Mouse (Mus musculus) right cerebral cortex, postnatal 10 days (tissue): ENCODE data around the gene C8a.
A peak's percentile ranks its signal among the peaks of the same experiment; 100 is the strongest.

Experiments
- DNase-seq, 2 experiments: peaks; one replicate each; pipeline ENCODE4 v3.0.0; 2021; ENCODE audit warnings: low spot score in 2 of 2

Gene C8a

DNA sequence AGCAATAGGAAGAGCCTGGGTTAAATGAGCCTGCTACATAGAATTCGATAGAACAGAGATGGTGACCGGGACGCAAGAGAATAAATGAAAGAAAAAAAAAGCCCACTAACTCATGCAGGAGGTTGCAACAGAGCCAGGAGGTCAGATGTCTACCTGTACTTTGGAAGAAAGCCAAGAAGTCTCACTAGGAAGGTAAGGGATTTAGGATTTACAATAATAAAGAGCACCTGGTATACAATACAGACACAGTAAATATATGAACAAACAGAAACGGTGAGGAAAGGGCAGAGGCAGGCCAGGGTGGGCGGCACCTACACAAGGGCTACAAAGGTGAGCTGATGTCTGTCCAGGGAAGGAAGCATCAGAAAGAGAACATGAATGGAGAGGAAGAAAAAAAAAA lies 34.0 kb downstream of the C8a start:
- no peak for DNase-seq

- DNase-seq = no peak
These were observed 37.9 kb downstream of the C8a start for GRCm38 (mm10) chr4:104838342-104838741.

GRCm38 (mm10) chr4:104835096-104835495 lies 41.1 kb downstream of the C8a start:
- DNase-seq = peak in 1 of 2 experiments; percentile 38

GRCm38 (mm10) chr4:104828939-104829338 lies 47.3 kb downstream of the C8a start:
- peak; percentile 62 to 65 for DNase-seq

DNA sequence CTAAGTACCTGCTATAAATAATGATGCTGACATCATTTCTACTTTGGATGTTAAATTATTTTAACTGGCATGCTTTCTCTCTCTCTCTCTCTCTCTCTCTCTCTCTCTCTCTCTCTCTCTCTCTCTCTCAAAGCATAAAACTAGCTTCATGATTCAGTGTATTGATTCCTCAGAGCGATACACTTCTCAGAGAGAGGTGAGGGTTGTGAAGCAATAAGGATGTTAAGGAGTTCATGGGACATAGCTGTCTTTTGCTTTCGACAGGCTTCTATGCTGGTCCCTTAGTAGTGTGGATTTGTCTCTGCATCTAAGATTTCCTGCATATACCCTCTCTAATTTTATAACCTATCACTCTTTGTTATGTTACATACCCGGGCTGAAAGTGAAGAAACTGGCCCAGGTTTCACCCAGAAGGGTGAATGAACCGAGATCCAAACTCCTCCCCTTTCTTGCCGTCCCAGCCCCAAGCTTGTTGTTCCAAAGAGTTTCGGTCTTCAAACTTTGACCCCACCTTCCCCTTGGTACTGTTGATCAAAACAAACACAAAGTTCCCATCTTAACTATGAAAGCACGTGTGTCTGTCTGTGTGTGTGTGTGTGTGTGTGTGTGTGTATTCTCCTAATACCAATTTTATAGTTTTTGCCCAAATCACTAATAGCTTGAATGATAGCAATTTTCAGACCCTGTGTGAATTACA lies 51.7 kb downstream of the C8a start:
- DNase-seq = no peak

GRCm38 (mm10) chr4:104823597-104824101 lies 52.5 kb downstream of the C8a start:
- DNase-seq = no peak

DNA sequence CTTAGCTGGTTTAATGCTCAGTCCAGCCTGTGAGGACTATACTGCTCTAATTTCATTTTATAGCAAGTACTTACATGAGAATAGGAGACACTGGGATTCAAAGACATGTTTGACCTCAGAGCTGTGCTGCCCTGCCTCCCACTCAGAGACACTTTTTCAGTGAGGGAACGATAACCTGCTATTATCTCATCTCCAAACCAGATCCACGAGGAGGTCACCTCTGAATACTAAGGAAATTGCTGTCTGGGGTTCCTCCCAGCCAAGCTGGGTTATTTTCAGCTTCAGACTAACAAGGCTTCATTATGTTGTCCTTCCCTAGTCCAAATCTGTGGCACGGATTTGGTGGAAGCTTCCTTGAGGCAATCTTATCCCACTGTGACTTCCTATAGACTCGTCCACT lies 56.3 kb downstream of the C8a start:
- no peak for DNase-seq

GRCm38 (mm10) chr4:104818986-104819385 lies 57.2 kb downstream of the C8a start:
- DNase-seq = no peak

GRCm38 (mm10) chr4:104817509-104817908 lies 58.7 kb downstream of the C8a start:
- DNase-seq = no peak

GRCm38 (mm10) chr4:104816519-104817232 lies 59.5 kb downstream of the C8a start:
- DNase-seq = no peak

DNA sequence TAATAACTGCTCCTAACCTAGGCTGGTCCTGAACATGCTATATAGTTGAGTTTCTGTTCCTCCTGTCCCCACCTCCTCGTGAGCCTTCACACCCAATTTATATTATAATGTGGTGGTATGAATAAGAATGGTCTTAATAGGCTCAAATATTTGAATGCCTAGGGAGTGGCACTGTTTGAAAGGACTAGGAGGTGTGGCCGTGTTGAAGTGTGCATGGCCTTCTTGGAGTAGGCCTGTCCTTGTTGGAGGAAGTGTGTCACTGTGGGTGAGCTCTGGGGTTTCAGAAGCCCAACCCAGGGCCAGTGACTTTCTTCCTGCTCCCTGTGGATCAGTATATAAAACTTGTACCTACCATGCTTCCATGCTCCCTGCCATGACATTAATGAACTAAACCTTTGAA lies 62.6 kb downstream of the C8a start:
- DNase-seq = no peak

GRCm38 (mm10) chr4:104810710-104811286 lies 65.4 kb downstream of the C8a start:
- no peak for DNase-seq

- DNase-seq = no peak
These were observed 70.6 kb downstream of the C8a start for GRCm38 (mm10) chr4:104805414-104806257.

DNA sequence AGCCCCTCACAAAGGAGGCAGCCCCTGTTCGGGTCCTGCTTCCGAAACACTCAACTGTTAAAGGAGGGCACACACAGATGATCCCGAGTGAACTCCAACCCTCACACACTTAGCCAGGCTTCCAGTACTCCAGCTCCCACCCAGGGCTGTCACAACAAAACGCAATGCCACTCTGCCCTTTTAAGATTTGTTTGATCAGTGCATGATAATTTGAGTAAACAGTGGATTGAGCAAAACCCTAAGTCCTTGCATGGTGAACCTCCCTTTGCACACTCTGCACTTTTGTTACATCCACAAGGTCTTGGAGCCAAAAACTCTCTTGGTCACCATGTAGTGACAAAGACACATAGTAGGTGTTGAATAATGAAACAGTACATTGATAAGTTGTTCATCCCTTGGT lies 72.1 kb downstream of the C8a start:
- DNase-seq = no peak

- DNase-seq = no peak
These were observed 74.6 kb downstream of the C8a start for GRCm38 (mm10) chr4:104801625-104802024.

DNA sequence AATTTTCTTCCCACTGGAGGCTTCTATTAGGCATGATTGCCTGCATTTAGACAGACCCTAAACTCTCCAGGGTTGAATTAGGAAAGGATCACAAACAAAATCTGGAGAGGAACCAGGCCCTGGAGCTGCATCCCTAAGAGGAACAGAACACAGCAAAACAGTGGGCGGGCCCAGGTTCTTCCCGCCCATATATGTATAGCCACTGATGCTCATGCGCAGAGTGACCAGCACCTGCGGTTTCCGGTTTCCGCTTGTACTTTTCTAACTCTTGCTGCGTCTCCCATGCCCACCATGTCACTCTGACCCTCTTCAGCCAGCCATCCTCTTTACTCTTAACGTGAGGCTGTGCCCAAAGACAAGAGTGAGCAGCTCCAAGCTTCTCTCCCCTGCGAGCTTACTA lies 77.2 kb downstream of the C8a start:
- DNase-seq = no peak

- DNase-seq = no peak
These were observed 84.1 kb downstream of the C8a start for GRCm38 (mm10) chr4:104792111-104792510.

DNA sequence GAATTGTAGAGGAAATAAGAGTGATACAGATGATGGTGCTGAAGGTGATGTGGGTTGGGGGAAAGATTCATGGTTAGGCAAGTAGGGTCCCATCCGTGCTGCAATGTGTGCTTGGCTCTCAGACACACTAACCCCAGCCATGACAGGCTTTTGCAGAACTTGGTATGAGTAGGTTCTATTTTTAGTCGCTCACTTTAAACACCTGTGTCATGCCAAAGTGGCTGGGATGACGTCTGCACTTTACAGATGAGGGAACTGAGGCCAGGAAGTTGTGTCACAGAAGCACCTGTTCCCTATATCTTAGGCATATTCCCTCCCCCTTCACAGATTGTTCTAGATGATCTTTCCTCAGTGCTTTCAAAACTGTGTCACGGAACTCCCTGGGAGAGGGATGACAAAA lies 93.9 kb downstream of the C8a start:
- DNase-seq = no peak

GRCm38 (mm10) chr4:104781441-104781840 lies 94.8 kb downstream of the C8a start:
- DNase-seq = no peak

DNA sequence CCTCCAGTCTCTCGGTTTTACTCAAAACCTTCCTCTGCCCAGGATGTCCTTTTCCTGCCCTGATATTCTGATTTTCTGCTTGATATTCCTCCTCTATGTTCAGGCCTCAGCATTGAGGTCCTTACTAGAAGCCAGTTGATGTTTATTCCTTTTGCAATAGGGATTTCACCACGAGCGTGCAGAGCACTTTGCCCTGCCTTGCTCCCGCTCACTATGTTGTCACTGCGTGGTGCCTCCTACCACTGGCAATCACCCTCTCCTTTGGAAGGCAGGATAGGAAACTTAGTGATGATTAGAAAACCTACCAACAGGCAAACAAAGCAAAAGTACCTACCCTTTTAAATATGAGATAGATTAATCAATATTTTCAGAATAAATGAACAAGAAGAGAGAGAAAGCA lies 96.7 kb downstream of the C8a start:
- no peak for DNase-seq

- DNase-seq = no peak
These were observed 100.6 kb downstream of the C8a start for GRCm38 (mm10) chr4:104775601-104776000.

DNA sequence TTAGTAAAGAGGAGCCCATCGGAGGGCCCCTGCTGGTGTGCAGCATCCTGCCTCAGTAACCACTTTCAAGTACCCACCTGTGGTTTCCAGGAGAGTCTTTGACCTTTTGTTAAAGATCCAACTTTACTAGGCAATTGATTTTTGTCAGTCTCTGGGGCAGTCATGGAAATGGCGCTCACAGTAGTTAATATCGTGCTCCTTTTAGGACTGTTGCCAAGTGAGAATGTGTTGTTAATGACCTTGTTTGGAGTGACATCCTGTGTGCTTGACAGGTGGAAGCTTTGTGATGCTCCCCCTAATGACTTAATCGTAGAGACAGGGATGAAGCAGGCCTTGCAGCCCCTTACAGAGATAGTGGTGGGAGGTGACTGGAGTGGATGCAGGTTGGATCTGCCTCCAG lies 105.9 kb downstream of the C8a start:
- no peak for DNase-seq
